Mouse (Mus musculus): ENCODE measurements around the gene Gm39115. TPM values are rescaled to one million over a fixed set of nuclear protein-coding genes. Genes with fewer than 3 reads are reported as not detected.
"Not testable (repeated sequence)": the region's sequence is repeated elsewhere in the genome, so short reads cannot be mapped to it uniquely, and the experiment has no call there.

The Gm39115 gene
- total and polyA plus RNA-seq, 2 experiments, result not detected

GRCm38 (mm10) chr7:142145413-142145940 lies 9.6 kb upstream of the Gm39115 start:
- H3K4me1 ChIP-seq (ENCODE audit: control insufficient read depth, insufficient read depth, low read length), result no peaks in the 10 kb centered on the region
- 32% methylated on average over 3 of the region's 4 CpGs for WGBS

DNA sequence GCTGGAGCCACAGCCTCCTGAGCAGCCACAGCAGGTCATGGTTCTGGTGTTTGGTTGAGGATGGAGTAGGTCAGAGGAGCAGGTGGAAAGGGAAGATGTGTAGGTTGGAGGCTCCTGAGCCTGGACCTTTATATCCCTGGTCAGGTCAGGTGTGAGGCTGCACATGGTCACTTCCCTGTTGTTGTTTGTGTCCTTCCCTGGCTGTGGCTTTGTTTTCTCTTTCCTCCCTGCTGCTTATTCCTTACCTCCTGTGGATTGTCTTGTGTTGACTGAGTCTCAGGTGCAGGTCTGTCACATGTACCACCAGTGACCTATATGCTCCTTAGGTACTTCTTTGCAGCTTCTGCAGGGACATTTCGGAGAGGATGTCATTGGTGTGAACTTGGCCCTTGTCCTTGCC lies 8.7 kb upstream of the Gm39115 start, which contains the start of gene Gm45337:
Gene Gm45337 (minus strand): TSS at position 101 of the 400 bp plus-strand sequence.
- TF ChIP-seq CTCF (IDR thresholded peaks at IDR 0.05; ENCODE audit: low read depth, low read length) (no peak), POLR2A (IDR thresholded peaks at IDR 0.05; ENCODE audit: extremely low read depth, insufficient read depth, low read length) (no peak)
- Histone ChIP-seq H3K4me3 (ENCODE audit: insufficient read depth, low read depth, low read length) (no peak within 1 kb of the TSS), H3K9ac (ENCODE audit: low read depth, low read length) (no peak within 1 kb of the TSS), H3K4me1 (ENCODE audit: control insufficient read depth, insufficient read depth, low read length) (no peaks in the 10 kb centered on the region), H3K79me2 (ENCODE audit: control insufficient read depth, insufficient read depth, low read length) (no peaks in the 10 kb centered on the region), H3K27ac (replicated peaks; ENCODE audit: insufficient read depth, low read depth, low read length) (no peak within 1 kb of the TSS), H3K27me3 (ENCODE audit: control insufficient read depth, insufficient read depth, low read length) (peaks cover 4% of the 10 kb centered on the region; the same call in 1 of the 2 replicates), H3K36me3 (ENCODE audit: control insufficient read depth, insufficient read depth, low read length) (no peaks in the 10 kb centered on the region)
- 85% methylated on average over 1 of the region's 1 CpGs for WGBS
- no peak for DNase-seq (ENCODE audit: extremely low read depth, low read depth, low spot score)

More at GRCm38 (mm10) chr7:142145413-142145940, 9.6 kb upstream of the Gm39115 start:
- Histone ChIP-seq H3K4me3 (ENCODE audit: insufficient read depth, low read depth, low read length) (no peak overlapping the region), H3K27me3 (ENCODE audit: control insufficient read depth, insufficient read depth, low read length) (peaks cover 4% of the 10 kb centered on the region; the same call in 1 of the 2 replicates), H3K27ac (replicated peaks; ENCODE audit: insufficient read depth, low read depth, low read length) (no peak overlapping the region), H3K9ac (ENCODE audit: low read depth, low read length) (no peak overlapping the region), H3K36me3 (ENCODE audit: control insufficient read depth, insufficient read depth, low read length) (no peaks in the 10 kb centered on the region), H3K79me2 (ENCODE audit: control insufficient read depth, insufficient read depth, low read length) (no peaks in the 10 kb centered on the region)
- TF ChIP-seq POLR2A (IDR thresholded peaks at IDR 0.05; ENCODE audit: extremely low read depth, insufficient read depth, low read length) (no peak), CTCF (IDR thresholded peaks at IDR 0.05; ENCODE audit: low read depth, low read length) (no peak)
- DNase-seq (ENCODE audit: extremely low read depth, low read depth, low spot score), result no peak

DNA sequence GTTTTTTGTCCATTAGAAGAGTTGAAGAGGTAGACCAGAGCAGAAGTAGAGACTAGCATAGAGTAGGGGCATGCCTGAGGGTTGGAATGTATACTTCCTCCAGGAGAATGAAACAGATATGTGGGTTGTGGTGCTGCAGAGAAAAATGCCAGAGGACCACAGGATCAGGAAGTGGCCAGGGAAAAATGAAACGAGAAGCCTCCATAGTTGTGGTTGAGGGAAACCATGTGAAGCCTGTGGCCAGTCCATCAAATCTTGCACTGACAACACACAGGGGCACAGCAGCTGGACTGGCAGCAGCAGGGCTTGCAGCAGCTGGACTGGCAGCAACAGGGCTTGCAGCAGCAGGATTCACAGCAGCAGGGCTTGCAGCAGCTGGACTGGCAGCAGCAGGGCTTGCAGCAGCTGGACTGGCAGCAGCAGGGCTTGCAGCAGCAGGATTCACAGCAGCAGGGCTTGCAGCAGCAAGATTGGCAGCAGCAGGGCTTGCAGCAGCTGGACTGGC lies 7.7 kb upstream of the Gm39115 start:
- not testable (repeated sequence) for H3K27me3 ChIP-seq (ENCODE audit: control insufficient read depth, insufficient read depth, low read length); H3K4me1 ChIP-seq (ENCODE audit: control insufficient read depth, insufficient read depth, low read length); H3K4me3 ChIP-seq (ENCODE audit: insufficient read depth, low read depth, low read length); H3K27ac ChIP-seq (replicated peaks; ENCODE audit: insufficient read depth, low read depth, low read length); DNase-seq (ENCODE audit: extremely low read depth, low read depth, low spot score); H3K79me2 ChIP-seq (ENCODE audit: control insufficient read depth, insufficient read depth, low read length); H3K9ac ChIP-seq (ENCODE audit: low read depth, low read length); H3K36me3 ChIP-seq (ENCODE audit: control insufficient read depth, insufficient read depth, low read length)
- 29% methylated on average over 1 of the region's 1 CpGs for WGBS

- TF ChIP-seq POLR2A (IDR thresholded peaks at IDR 0.05; ENCODE audit: extremely low read depth, insufficient read depth, low read length) (no peak), CTCF (IDR thresholded peaks at IDR 0.05; ENCODE audit: low read depth, low read length) (no peak)
- H3K36me3 ChIP-seq (ENCODE audit: control insufficient read depth, insufficient read depth, low read length), result no peaks in the 10 kb centered on the region
- H3K4me1 ChIP-seq (ENCODE audit: control insufficient read depth, insufficient read depth, low read length), result no peaks in the 10 kb centered on the region
- no peaks in the 10 kb centered on the region for H3K79me2 ChIP-seq (ENCODE audit: control insufficient read depth, insufficient read depth, low read length)
- H3K27me3 ChIP-seq (ENCODE audit: control insufficient read depth, insufficient read depth, low read length), result peaks cover 2% of the 10 kb centered on the region; the same call in 1 of the 2 replicates
- no peak overlapping the region for H3K4me3 ChIP-seq (ENCODE audit: insufficient read depth, low read depth, low read length)
- H3K9ac ChIP-seq (ENCODE audit: low read depth, low read length), result no peak overlapping the region
- no peak for DNase-seq (ENCODE audit: extremely low read depth, low read depth, low spot score)
- H3K27ac ChIP-seq (replicated peaks; ENCODE audit: insufficient read depth, low read depth, low read length), result no peak overlapping the region
- 52% methylated on average over 1 of the region's 1 CpGs for WGBS
These were observed 4.9 kb upstream of the Gm39115 start for GRCm38 (mm10) chr7:142140696-142141095.

DNA sequence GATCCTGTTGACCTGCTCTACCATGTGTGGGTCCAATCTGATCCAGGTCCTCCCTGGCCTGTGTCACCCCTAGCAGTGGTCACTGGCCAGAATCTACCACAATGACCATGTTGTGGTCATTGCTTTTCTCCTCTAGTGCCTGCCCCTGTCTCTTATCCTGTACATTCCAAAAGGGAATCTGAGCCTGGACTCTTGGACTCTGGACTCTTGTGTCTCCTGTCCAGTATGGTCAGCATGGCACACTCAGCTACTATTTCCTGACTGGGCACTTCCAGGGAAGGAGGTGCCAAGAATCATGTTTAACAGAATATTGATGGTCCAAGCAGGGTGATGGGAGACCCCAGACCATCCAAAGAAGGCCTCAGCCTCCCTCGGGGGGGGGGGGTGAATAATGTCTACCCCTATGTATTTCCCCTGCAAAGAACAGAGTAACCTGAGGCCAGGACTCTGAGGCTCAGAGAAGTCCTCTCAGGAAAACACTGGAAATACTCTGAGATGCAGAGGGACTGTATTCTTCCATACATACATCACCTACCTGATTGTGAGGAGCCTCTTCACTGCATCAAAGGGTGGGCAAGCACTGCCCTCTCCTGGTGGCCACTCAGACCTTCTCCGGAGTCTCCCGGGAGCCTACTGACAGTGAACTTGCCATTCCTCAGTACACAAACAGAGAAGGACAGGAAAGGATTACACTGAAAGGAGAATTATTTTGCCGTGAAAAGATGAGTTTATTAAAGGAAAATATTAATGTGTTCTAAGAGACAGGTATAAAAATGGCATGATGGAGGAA lies 1.4 kb downstream of the Gm39115 start:
- Histone ChIP-seq H3K9ac (ENCODE audit: low read depth, low read length) (no peak overlapping the region), H3K79me2 (ENCODE audit: control insufficient read depth, insufficient read depth, low read length) (no peaks in the 10 kb centered on the region), H3K27me3 (ENCODE audit: control insufficient read depth, insufficient read depth, low read length) (no peaks in the 10 kb centered on the region), H3K4me1 (ENCODE audit: control insufficient read depth, insufficient read depth, low read length) (no peaks in the 10 kb centered on the region; the same call in 1 of the 2 replicates), H3K4me3 (ENCODE audit: insufficient read depth, low read depth, low read length) (no peak overlapping the region), H3K36me3 (ENCODE audit: control insufficient read depth, insufficient read depth, low read length) (no peaks in the 10 kb centered on the region), H3K27ac (replicated peaks; ENCODE audit: insufficient read depth, low read depth, low read length) (no peak overlapping the region)
- DNase-seq (ENCODE audit: extremely low read depth, low read depth, low spot score), result peak; percentile 73
- WGBS, result 51% methylated on average over 4 of the region's 4 CpGs
- no peak for TF ChIP-seq POLR2A (IDR thresholded peaks at IDR 0.05; ENCODE audit: extremely low read depth, insufficient read depth, low read length)
- TF ChIP-seq CTCF (IDR thresholded peaks at IDR 0.05; ENCODE audit: low read depth, low read length), result no peak

- DNase-seq (ENCODE audit: extremely low read depth, low read depth, low spot score), result no peak
- Histone ChIP-seq H3K36me3 (ENCODE audit: control insufficient read depth, insufficient read depth, low read length) (no peaks in the 10 kb centered on the region), H3K27me3 (ENCODE audit: control insufficient read depth, insufficient read depth, low read length) (no peaks in the 10 kb centered on the region), H3K79me2 (ENCODE audit: control insufficient read depth, insufficient read depth, low read length) (no peaks in the 10 kb centered on the region), H3K27ac (replicated peaks; ENCODE audit: insufficient read depth, low read depth, low read length) (no peak overlapping the region), H3K4me3 (ENCODE audit: insufficient read depth, low read depth, low read length) (no peak overlapping the region), H3K4me1 (ENCODE audit: control insufficient read depth, insufficient read depth, low read length) (no peaks in the 10 kb centered on the region), H3K9ac (ENCODE audit: low read depth, low read length) (no peak overlapping the region)
- TF ChIP-seq POLR2A (IDR thresholded peaks at IDR 0.05; ENCODE audit: extremely low read depth, insufficient read depth, low read length) (no peak), CTCF (IDR thresholded peaks at IDR 0.05; ENCODE audit: low read depth, low read length) (no peak)
- WGBS, result 52% methylated on average over 4 of the region's 4 CpGs
These were observed 7.0 kb downstream of the Gm39115 start for GRCm38 (mm10) chr7:142128843-142129242.

- not testable (repeated sequence) for H3K79me2 ChIP-seq (ENCODE audit: control insufficient read depth, insufficient read depth, low read length); H3K4me1 ChIP-seq (ENCODE audit: control insufficient read depth, insufficient read depth, low read length); DNase-seq (ENCODE audit: extremely low read depth, low read depth, low spot score); H3K27ac ChIP-seq (replicated peaks; ENCODE audit: insufficient read depth, low read depth, low read length); H3K36me3 ChIP-seq (ENCODE audit: control insufficient read depth, insufficient read depth, low read length); H3K9ac ChIP-seq (ENCODE audit: low read depth, low read length); H3K27me3 ChIP-seq (ENCODE audit: control insufficient read depth, insufficient read depth, low read length); H3K4me3 ChIP-seq (ENCODE audit: insufficient read depth, low read depth, low read length)
- 90% methylated on average over 1 of the region's 1 CpGs for whole genome bisulfite sequencing
These were observed 15.2 kb downstream of the Gm39115 start, which contains the start of gene Gm45618 for GRCm38 (mm10) chr7:142120629-142121028. Gene Gm45618, minus strand, starts transcription at chr7:142120729.

Data from liver, adult 2 months (tissue).